Mouse (Mus musculus) kidney, embryonic 16.5 days (tissue): ENCODE data around the gene Zscan5b. TPM values are rescaled to one million over a fixed set of nuclear protein-coding genes. Genes with fewer than 3 reads are reported as not detected.
"Not testable (repeated sequence)": the region's sequence is repeated elsewhere in the genome, so short reads cannot be mapped to it uniquely, and the experiment has no call there.

Experiments used
- ATAC-seq: fragments of 200-750 bp; cut with Nextera tagmentation; 2 replicates; pipeline ENCODE4 v1.8.0; 2017; ENCODE audit warnings: moderate TSS enrichment; ENCODE audit not compliant: low FRiP score, low TSS enrichment
- H3K27ac ChIP-seq: fragments of 300-500 bp; sonication (generic); 2 replicates; pipeline ENCODE4 v1.5.1; 2014; ENCODE audit warnings: low read length
- H3K27me3 ChIP-seq: fragments of 300-500 bp; sonication (generic); 2 replicates; pipeline ENCODE4 v1.6.1; 2014; ENCODE audit warnings: low read length, control low read depth, mixed read lengths; ENCODE audit not compliant: insufficient read depth
- H3K36me3 ChIP-seq: fragments of 300-500 bp; sonication (generic); 2 replicates; pipeline ENCODE4 v1.6.1; 2014; ENCODE audit warnings: low read length, control low read depth, mixed read lengths; ENCODE audit not compliant: insufficient read depth
- H3K4me1 ChIP-seq: fragments of 300-500 bp; sonication (generic); 2 replicates; pipeline ENCODE4 v1.6.1; 2014; ENCODE audit warnings: low read length, control low read depth, mixed read lengths; ENCODE audit not compliant: insufficient read depth
- H3K4me2 ChIP-seq: fragments of 300-500 bp; sonication (generic); replicated peaks from 2 replicates; pipeline ENCODE4 v1.6.1; 2014; ENCODE audit warnings: low read depth, low read length
- H3K4me3 ChIP-seq: fragments of 300-500 bp; sonication (generic); 2 replicates; pipeline ENCODE4 v1.5.1; 2014; ENCODE audit warnings: mild to moderate bottlenecking, low read length
- H3K9ac ChIP-seq: fragments of 300-500 bp; sonication (generic); replicated peaks from 2 replicates; pipeline ENCODE4 v1.6.1; 2014; ENCODE audit warnings: low read length
- H3K9me3 ChIP-seq: fragments of 300-500 bp; sonication (generic); 2 replicates; pipeline ENCODE4 v1.6.1; 2016; ENCODE audit warnings: low read length, control low read depth
- WGBS: fragments of 180-500 bp; shearing (Covaris S2); extraction: QIAGEN DNeasy Blood & Tissue Kit; methylation state at CpG from one replicate; pipeline ENCODE4 v1.1.7; 2014; 5-methylcytosine and 5-hydroxymethylcytosine counted together
- polyA plus RNA-seq: library from polyadenylated mRNA; unstranded; fragments of >200 nt; fragmentation: Nextera tagmentation; extraction: Ambion mirVana; gene quantifications from 2 replicates; pipeline ENCODE4 v1.2.1, GENCODE M21; 2015

Zscan5b gene
- not detected in 2 replicates for polyA plus RNA-seq

DNA sequence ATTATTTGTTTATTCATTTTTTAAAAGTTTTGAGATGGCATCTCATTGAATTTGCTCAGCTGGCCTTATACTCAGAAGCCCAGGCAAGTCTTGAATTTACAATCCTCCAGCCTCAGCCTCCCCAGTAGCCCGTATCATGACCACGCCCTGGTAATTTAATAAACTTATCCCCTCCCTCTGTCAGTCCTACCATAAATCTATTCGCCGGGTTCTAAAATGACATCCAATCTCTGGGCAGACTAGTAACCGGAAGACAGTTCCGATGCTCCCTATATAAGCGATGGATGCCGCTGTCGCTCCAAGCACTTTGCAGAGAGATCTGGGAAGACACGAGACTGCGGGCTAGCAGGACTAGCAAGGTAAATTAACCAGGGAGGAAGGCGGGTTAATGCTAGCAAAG lies at the start of gene Zscan5b:
Gene Zscan5b, plus strand, starts transcription at position 301 of the 400 bp plus-strand sequence.
- Histone ChIP-seq H3K27me3 (no peaks in the 10 kb centered on the region), H3K4me3 (no peak within 1 kb of the TSS), H3K36me3 (no peaks in the 10 kb centered on the region), H3K9ac (no peak within 1 kb of the TSS), H3K4me2 (no peak within 1 kb of the TSS), H3K9me3 (0 out of 2 replicates have a peak, but pooled peaks cover 1% of the 10 kb centered on the region), H3K27ac (no peak within 1 kb of the TSS), H3K4me1 (no peaks in the 10 kb centered on the region)
- WGBS = 90% methylated on average over 12 of the region's 12 CpGs
- ATAC-seq = no peak

DNA sequence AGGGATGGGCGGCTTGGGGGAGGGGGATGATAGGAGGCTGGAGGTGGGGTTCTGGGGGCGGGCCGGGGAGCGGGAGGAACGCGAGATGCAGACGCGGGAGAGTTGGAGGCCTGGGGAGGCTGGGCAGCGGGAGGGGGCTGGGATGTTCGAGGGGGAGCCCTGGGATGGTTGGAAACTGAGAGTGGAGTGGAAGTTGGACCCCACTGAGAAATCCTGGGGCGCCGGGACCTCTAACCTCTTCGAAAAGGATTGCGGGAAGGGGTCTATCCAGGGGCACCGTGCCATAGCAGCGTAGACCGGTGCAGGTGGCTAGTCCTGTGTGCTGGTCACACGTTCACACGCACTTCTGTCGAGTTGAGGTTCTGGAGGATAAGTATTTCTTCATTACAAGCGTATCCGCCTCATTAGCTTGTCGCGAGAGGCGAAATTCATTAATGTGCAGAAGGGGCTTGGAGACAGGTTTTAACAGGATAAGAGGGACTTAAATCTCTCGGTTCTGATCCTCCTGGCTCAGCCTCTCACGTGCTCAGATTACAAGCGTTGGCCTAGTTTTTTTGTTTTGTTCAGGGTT lies 49.3 kb upstream of the Zscan5b start:
- no peaks in the 10 kb centered on the region for H3K9me3 ChIP-seq
- WGBS = under 1% methylated on average over 27 of the region's 28 CpGs
- H3K4me1 ChIP-seq = peaks cover 15% of the 10 kb centered on the region
- H3K27ac ChIP-seq = peak overlapping the region; percentile 91; the same call in 1 of the 2 replicates
- peak overlapping the region; percentile 95 for H3K4me2 ChIP-seq
- H3K4me3 ChIP-seq = peak overlapping the region; percentile 74
- ATAC-seq = peak; percentile 29
- H3K9ac ChIP-seq = peak overlapping the region; percentile 75
- no peaks in the 10 kb centered on the region for H3K27me3 ChIP-seq
- peaks cover 8% of the 10 kb centered on the region; the same call in 1 of the 2 replicates for H3K36me3 ChIP-seq

DNA sequence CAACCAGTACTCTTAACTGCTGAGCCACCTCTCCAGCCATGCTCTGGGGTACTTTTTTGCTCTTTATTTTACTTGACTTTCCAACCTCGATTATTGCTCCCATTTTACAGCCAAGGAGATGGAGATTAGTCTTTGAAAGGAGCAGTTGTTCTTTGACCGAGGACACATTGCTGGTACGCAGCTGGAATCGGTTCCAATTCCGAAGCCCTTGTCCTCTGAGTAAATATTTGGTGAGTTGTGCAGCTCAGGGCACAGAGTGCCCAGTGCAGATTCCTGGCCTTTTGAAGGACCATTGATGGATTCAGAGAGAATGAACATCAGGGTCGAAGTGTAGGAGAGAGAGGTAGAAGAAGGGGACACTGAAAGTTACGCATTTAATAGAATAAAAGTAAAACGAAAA lies 48.2 kb upstream of the Zscan5b start:
- no peaks in the 10 kb centered on the region for H3K9me3 ChIP-seq
- no peak for ATAC-seq
- no peak overlapping the region for H3K4me2 ChIP-seq
- H3K36me3 ChIP-seq = peaks cover 13% of the 10 kb centered on the region; the same call in 1 of the 2 replicates
- no peaks in the 10 kb centered on the region for H3K27me3 ChIP-seq
- 88% methylated on average over 8 of the region's 8 CpGs for WGBS
- H3K4me1 ChIP-seq = peaks cover 15% of the 10 kb centered on the region
- no peak overlapping the region for H3K9ac ChIP-seq
- H3K4me3 ChIP-seq = no peak overlapping the region
- no peak overlapping the region for H3K27ac ChIP-seq

DNA sequence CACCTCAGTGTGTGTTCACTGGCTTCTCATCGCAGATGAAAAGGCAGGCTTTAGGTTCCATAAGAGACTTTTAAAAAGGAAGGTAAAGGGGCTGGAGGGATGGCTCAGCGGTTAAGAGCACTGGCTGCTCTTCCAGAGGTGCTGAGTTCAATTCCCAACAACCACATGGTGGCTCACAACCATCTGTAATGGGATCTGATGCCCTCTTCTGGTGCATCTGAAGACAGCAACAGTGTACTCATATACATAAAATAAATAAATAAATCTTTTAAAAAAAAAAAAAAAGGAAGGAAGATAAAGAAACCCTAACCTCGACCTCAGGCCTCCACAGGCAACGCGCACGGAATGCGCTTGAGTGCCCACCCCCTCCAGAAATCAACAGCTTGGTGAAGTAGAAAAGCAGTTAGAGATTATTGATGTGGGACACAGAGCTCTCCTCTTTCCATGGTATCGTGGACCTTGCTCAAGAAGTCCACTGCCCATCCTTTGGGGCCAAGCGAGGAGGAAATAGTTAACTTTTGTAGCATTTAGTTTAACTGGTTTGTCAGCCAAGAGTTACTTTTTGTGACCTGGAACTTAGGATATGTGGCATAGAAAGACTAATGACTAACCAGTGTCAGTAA lies 47.6 kb upstream of the Zscan5b start:
- Histone ChIP-seq H3K36me3 (peaks cover 16% of the 10 kb centered on the region; the same call in 1 of the 2 replicates), H3K4me1 (peaks cover 15% of the 10 kb centered on the region)
- H3K4me2 ChIP-seq, H3K27ac ChIP-seq, H3K27me3 ChIP-seq, H3K9me3 ChIP-seq, ATAC-seq, H3K9ac ChIP-seq, H3K4me3 ChIP-seq: not testable (repeated sequence)
- WGBS = 74% methylated on average over 9 of the region's 9 CpGs

DNA sequence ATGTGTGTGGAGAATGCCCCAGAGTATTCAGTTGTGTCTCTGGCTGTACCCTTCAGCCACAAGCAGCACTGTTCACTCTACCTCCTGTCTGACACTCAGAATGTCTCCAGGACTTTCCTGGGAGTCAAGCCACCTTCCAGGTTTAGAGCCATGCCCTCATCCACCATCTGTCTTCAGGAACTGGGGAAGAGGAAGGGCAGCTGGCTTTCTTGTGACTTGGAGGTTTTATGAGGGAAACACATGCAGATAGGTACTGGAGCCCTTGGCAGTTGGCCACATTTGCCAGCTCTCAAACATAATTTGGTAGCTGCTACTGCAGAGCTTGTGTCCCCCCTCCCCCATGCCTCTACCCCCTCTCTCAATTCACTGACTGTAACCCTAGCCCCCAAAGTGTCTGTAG lies 43.1 kb upstream of the Zscan5b start:
- Histone ChIP-seq H3K27ac (no peak overlapping the region), H3K4me3 (no peak overlapping the region), H3K27me3 (no peaks in the 10 kb centered on the region), H3K4me1 (no peaks in the 10 kb centered on the region; the same call in 1 of the 2 replicates), H3K9me3 (no peaks in the 10 kb centered on the region), H3K36me3 (peaks cover 28% of the 10 kb centered on the region), H3K9ac (no peak overlapping the region), H3K4me2 (no peak overlapping the region)
- no peak for ATAC-seq

DNA sequence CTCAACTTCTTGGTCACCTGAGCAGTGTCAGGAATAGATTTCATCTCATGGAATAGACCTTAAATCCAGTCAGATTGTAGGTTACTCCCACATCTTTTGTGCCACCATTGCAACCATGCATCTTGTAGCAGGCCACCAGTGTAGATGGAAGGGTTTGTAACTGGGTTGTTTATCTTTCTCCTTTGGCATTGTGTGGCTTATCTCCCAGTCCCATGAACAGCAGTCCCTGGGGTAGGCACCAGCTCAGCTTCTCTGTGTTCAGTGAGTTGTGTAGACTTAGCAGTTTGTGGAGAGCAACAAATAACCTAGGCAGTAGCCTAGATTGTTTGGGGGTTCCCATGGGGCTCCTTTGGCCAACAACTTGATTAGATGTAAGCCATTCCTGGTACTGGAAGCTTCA lies 39.2 kb upstream of the Zscan5b start:
- Histone ChIP-seq H3K4me3 (no peak overlapping the region), H3K27me3 (no peaks in the 10 kb centered on the region), H3K9me3 (0 out of 2 replicates have a peak, but pooled peaks cover 4% of the 10 kb centered on the region), H3K9ac (no peak overlapping the region), H3K36me3 (peaks cover 52% of the 10 kb centered on the region), H3K4me2 (no peak overlapping the region), H3K27ac (no peak overlapping the region), H3K4me1 (no peaks in the 10 kb centered on the region; the same call in 1 of the 2 replicates)
- no peak for ATAC-seq

DNA sequence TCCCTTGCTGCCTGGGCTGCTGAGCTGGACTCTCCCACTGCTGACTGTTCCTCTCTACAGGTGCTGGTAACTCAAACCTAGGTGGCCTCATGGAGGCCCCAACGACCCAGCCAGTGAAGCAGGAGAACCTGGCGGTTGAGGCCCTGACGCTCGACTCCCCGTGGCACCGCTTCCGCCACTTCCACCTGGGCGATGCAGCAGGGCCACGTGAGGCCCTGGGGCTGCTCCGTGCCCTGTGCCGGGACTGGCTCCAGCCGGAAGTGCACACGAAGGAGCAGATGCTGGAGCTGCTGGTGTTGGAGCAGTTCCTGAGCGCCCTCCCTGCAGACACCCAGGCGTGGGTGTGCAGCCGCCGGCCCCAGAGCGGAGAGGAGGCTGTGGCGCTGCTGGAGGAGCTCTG lies 38.3 kb upstream of the Zscan5b start:
- Histone ChIP-seq H3K27ac (no peak overlapping the region), H3K9ac (no peak overlapping the region), H3K4me2 (no peak overlapping the region), H3K4me1 (no peaks in the 10 kb centered on the region; the same call in 1 of the 2 replicates), H3K27me3 (no peaks in the 10 kb centered on the region), H3K36me3 (peaks cover 55% of the 10 kb centered on the region), H3K9me3 (0 out of 2 replicates have a peak, but pooled peaks cover 4% of the 10 kb centered on the region), H3K4me3 (no peak overlapping the region)
- 88% methylated on average over 19 of the region's 19 CpGs for WGBS
- ATAC-seq = peak; percentile 39; the same call in 1 of the 2 replicates

DNA sequence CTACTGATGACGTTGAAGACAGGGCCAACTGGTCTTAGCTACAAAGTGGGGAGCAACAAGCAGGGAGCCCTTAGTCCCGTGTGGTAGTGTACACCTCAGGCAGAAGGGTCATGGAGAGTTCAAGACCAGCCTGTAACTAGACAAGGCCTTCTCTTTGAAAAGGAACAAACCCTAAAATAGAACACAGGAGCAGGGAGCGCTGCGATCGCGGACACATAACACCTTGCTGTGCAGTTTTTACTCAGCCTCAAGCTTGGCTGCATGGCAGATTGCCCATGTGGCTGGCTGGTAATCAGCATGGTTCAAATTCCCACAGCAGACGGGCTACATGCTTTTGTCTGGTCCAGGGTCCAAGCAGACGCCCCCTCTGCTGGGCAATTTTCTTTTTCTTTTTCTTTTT lies 37.6 kb upstream of the Zscan5b start:
- no peak for ATAC-seq
- H3K4me2 ChIP-seq = no peak overlapping the region
- no peaks in the 10 kb centered on the region for H3K27me3 ChIP-seq
- 87% methylated on average over 8 of the region's 8 CpGs for WGBS
- no peak overlapping the region for H3K27ac ChIP-seq
- peaks cover 58% of the 10 kb centered on the region for H3K36me3 ChIP-seq
- H3K4me3 ChIP-seq = no peak overlapping the region
- 0 out of 2 replicates have a peak, but pooled peaks cover 4% of the 10 kb centered on the region for H3K9me3 ChIP-seq
- no peak overlapping the region for H3K9ac ChIP-seq
- no peaks in the 10 kb centered on the region; the same call in 1 of the 2 replicates for H3K4me1 ChIP-seq

DNA sequence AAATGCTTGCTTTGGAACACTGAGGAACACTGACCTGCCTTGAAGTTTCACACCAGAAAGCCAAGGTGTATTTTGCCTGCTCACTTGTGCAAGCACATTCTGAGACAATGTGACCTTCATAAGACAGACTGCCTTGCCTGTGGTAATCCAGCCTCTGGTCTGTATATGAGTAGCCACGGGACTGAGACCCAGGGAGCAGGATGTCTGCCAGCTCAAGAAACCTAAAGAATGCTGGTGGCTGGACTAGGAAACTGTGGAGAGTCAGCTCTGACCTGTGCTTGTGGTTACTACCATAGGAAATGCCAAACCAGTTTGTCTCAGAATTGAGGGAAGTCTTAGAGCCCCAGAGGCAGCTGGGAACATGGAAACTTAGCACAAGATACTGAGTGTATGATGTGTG lies 36.7 kb upstream of the Zscan5b start:
- peaks cover 67% of the 10 kb centered on the region for H3K36me3 ChIP-seq
- ATAC-seq = no peak
- H3K27me3 ChIP-seq = no peaks in the 10 kb centered on the region
- 100% methylated on average over 1 of the region's 1 CpGs for WGBS
- H3K9me3 ChIP-seq = 0 out of 2 replicates have a peak, but pooled peaks cover 4% of the 10 kb centered on the region
- no peak overlapping the region for H3K27ac ChIP-seq
- no peak overlapping the region for H3K4me3 ChIP-seq
- H3K9ac ChIP-seq = no peak overlapping the region
- H3K4me1 ChIP-seq = no peaks in the 10 kb centered on the region; the same call in 1 of the 2 replicates
- H3K4me2 ChIP-seq = no peak overlapping the region

DNA sequence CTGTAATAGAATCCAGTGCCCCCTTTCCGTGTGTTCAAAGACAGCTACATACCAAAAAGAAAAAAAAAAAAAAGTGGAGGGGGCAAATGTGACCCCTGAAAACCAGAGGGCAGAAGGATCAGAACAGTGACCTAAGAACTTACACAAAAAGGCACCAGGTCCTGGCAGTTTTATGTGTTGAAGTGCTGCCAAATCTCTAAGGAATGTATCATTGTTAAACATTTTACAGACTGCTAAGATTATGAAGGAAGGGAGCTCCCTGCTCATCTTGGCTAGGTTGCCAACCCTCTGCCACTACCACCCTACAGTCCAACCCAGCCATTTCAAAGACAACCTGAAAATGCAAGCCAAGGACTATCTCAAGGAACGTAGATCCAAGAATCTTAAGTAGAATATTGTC lies 35.9 kb upstream of the Zscan5b start:
- 90% methylated on average over 2 of the region's 2 CpGs for whole genome bisulfite sequencing
- Histone ChIP-seq H3K9me3 (0 out of 2 replicates have a peak, but pooled peaks cover 4% of the 10 kb centered on the region), H3K27ac (no peak overlapping the region), H3K4me1 (no peaks in the 10 kb centered on the region; the same call in 1 of the 2 replicates), H3K36me3 (peaks cover 63% of the 10 kb centered on the region), H3K9ac (no peak overlapping the region), H3K4me2 (no peak overlapping the region), H3K4me3 (no peak overlapping the region), H3K27me3 (no peaks in the 10 kb centered on the region)
- no peak for ATAC-seq
